Mouse (Mus musculus) kidney, adult 2 months (tissue): ENCODE measurements around the gene 9430015G10Rik.
A peak's percentile ranks its signal among the peaks of the same experiment; 100 is the strongest.

Source experiments
- CTCF ChIP-seq: fragments of 200-500 bp; conservative IDR thresholded peaks from 2 replicates; pipeline ENCODE4 v1.5.1; 2011; ENCODE audit warnings: low read depth, mild to moderate bottlenecking, control low read depth, low read length, moderate library complexity, mixed read lengths; ENCODE audit not compliant: insufficient read depth, insufficient read length
- POLR2A ChIP-seq: fragments of 200-500 bp; IDR thresholded peaks from one replicate; pipeline ENCODE4 v1.6.1; 2011; ENCODE audit warnings: low read depth, low read length, control low read depth

DNA sequence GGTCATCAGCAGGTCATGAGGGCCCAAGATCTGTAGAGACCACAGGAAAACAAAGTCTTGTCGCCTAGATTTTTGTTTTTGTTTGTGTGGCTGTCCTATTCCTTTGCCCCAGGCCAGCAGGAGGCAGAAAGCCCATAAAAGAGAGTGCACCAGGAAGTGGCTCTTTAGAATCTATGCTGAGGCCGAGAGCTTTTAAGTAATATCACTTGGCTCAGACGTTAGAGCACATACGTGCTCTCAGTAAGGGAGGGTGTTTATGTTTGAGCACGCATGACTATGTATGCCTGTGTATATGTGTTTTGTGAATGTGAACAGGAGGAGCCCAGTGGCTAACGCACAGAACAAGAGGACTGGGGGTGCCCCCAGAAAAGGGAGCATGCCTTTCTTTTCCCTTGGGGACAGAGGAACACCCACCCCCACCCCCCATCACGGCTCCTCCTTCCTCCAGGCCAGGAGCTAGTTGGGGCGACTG is 32.8 kb upstream of the 9430015G10Rik start:
- TF ChIP-seq POLR2A (no peak), CTCF (0 out of 2 replicates have a peak, but pooled peaks have one; percentile 15)
